8 mouse cellular contexts compared by ENCODE assay signal in genomic region chr10:7955634-7956121, GRCm38 (mm10). TPM values are rescaled to one million over a fixed set of nuclear protein-coding genes. Genes with fewer than 3 reads are reported as not detected.
A peak's percentile ranks its signal among the peaks of the same experiment; 100 is the strongest.
DNase-seq lines count a peak whose midpoint lies in the region; ATAC-seq and TF ChIP-seq lines count a peak whose summit lies in the region.

No protein-coding gene starts in this region.

- no peak for TF ChIP-seq CTCF in intestine, postnatal 0 days (IDR thresholded peaks at IDR 0.05; ENCODE audit: low read depth)

- H3K9me3 ChIP-seq in intestine, postnatal 0 days (ENCODE audit: control insufficient read depth), result no peaks in the 10 kb centered on the region
- no peaks in the 10 kb centered on the region for H3K9me3 ChIP-seq in liver, embryonic 15.5 days (replicated peaks)

- peak overlapping the region; percentile 99 for H3K27ac ChIP-seq in intestine, postnatal 0 days (ENCODE audit: low read depth, low read length)
- H3K27ac ChIP-seq in liver, embryonic 15.5 days (replicated peaks), result peak overlapping the region; percentile 95

- 0% methylated on average over 21 of the region's 76 CpGs for WGBS in intestine, postnatal 0 days
- 1% methylated on average over 42 of the region's 76 CpGs for WGBS in liver, embryonic 15.5 days (ENCODE audit: insufficient replicate concordance)

- H3K4me1 ChIP-seq in intestine, postnatal 0 days (replicated peaks; ENCODE audit: control insufficient read depth, insufficient read depth, low read length), result no peaks in the 10 kb centered on the region
- H3K4me1 ChIP-seq in liver, embryonic 15.5 days (replicated peaks), result peaks cover 48% of the 10 kb centered on the region

- ATAC-seq in monocyte, adult 5-6 weeks (replicated peaks; ENCODE audit: insufficient number of reproducible peaks, low FRiP score, low TSS enrichment, poor library complexity, severe bottlenecking), result no peak
- ATAC-seq in intestine, postnatal 0 days, result peak; percentile 46
- peak; percentile 26 for ATAC-seq in liver, embryonic 15.5 days (ENCODE audit: insufficient read depth)

- no peaks in the 10 kb centered on the region for H3K27me3 ChIP-seq in intestine, postnatal 0 days (replicated peaks; ENCODE audit: control insufficient read depth, insufficient read depth, low read length)
- H3K27me3 ChIP-seq in liver, embryonic 15.5 days, result no peaks in the 10 kb centered on the region

- H3K4me2 ChIP-seq in intestine, postnatal 0 days (replicated peaks; ENCODE audit: low read depth), result peak overlapping the region; percentile 82
- H3K4me2 ChIP-seq in liver, embryonic 15.5 days, result peak overlapping the region; percentile 85

- H3K9ac ChIP-seq in intestine, postnatal 0 days (ENCODE audit: low read depth, low read length), result peak overlapping the region; percentile 98
- H3K9ac ChIP-seq in liver, embryonic 15.5 days, result peak overlapping the region; percentile 97

- DNase-seq in monocyte, adult 2 months (ENCODE audit: low read depth in 1 of 2, low spot score in 2 of 2), result peak; percentile 10 to 20
- DNase-seq in cerebellum, adult 8-10 months, result peak; percentile 48
- peak; percentile 63 for DNase-seq in gastrocnemius, postnatal 25 days
- peak; percentile 36 for DNase-seq in ovary, postnatal 10 days (ENCODE audit: low spot score)
- DNase-seq in urinary bladder, adult 2 months (ENCODE audit: low spot score), result peak; percentile 63

- H3K4me3 ChIP-seq in intestine, postnatal 0 days (ENCODE audit: low read depth, low read length), result peak overlapping the region; percentile 90
- H3K4me3 ChIP-seq in liver, embryonic 15.5 days (replicated peaks), result peak overlapping the region; percentile 93

- H3K36me3 ChIP-seq in intestine, postnatal 0 days (ENCODE audit: control insufficient read depth, insufficient read depth), result no peaks in the 10 kb centered on the region
- H3K36me3 ChIP-seq in liver, embryonic 15.5 days (replicated peaks), result no peaks in the 10 kb centered on the region

RNA-seq across cellular contexts. Expression of gene Tab2, which starts 0.4 kb away (rescaled TPM):
- 161 to 215 TPM (median 171 TPM) in 3 replicates for total RNA-seq in monocyte, adult 5-6 weeks (2017)
- total RNA-seq in gastrocnemius, postnatal 25 days (2021), result 10 to 100 TPM; 55.3 to 68.8 TPM
- 18.0 and 21.0 TPM in 2 replicates for polyA plus RNA-seq in intestine, postnatal 0 days (2015; fragmentation: Nextera tagmentation; extraction: Ambion mirVana)
- polyA plus RNA-seq in liver, embryonic 15.5 days (2015; fragmentation: Nextera tagmentation; extraction: Ambion mirVana), result 7.9 and 8.7 TPM in 2 replicates
- polyA plus RNA-seq in urinary bladder, adult 2 months (2012; rRNA removed), result 35.7 and 49.9 TPM in 2 replicates
